Comparison of ENCODE assay signal across 7 mouse cellular contexts in genomic region chr8:105470681-105471313, GRCm38 (mm10). TPM values are rescaled to one million over a fixed set of nuclear protein-coding genes. Genes with fewer than 3 reads are reported as not detected.
A peak's percentile ranks its signal among the peaks of the same experiment; 100 is the strongest.
DNase-seq lines count a peak whose midpoint lies in the region; ATAC-seq and TF ChIP-seq lines count a peak whose summit lies in the region.

No protein-coding gene starts in this region.

- TF ChIP-seq POLR2A in testis, adult 2 months (IDR thresholded peaks at IDR 0.05; ENCODE audit: control insufficient read depth, low read depth, low read length) = no peak

- H3K9me3 ChIP-seq in forebrain, embryonic 16.5 days (ENCODE audit: control insufficient read depth, low read length) = no peaks in the 10 kb centered on the region
- no peaks in the 10 kb centered on the region for H3K9me3 ChIP-seq in liver, embryonic 15.5 days (replicated peaks)

- peaks cover 2% of the 10 kb centered on the region; the same call in 1 of the 2 replicates for H3K36me3 ChIP-seq in testis, adult 2 months (ENCODE audit: control insufficient read depth, insufficient read depth, low read length)
- no peaks in the 10 kb centered on the region for H3K36me3 ChIP-seq in forebrain, embryonic 16.5 days (ENCODE audit: control insufficient read depth, insufficient read depth)
- no peaks in the 10 kb centered on the region for H3K36me3 ChIP-seq in liver, embryonic 15.5 days (replicated peaks)

- peak overlapping the region; percentile 76 for H3K4me3 ChIP-seq in testis, adult 2 months (ENCODE audit: control insufficient read depth, low read depth, low read length)
- H3K4me3 ChIP-seq in forebrain, embryonic 16.5 days (replicated peaks; ENCODE audit: low read length) = peak overlapping the region; percentile 43
- peak overlapping the region; percentile 29 for H3K4me3 ChIP-seq in liver, embryonic 15.5 days (replicated peaks)

- H3K4me2 ChIP-seq in forebrain, embryonic 16.5 days (ENCODE audit: low read length) = peak overlapping the region; percentile 62
- H3K4me2 ChIP-seq in liver, embryonic 15.5 days = peak overlapping the region; percentile 55

- H3K9ac ChIP-seq in forebrain, embryonic 16.5 days (replicated peaks; ENCODE audit: low read depth, low read length) = peak overlapping the region; percentile 49
- no peak overlapping the region for H3K9ac ChIP-seq in liver, embryonic 15.5 days

- peaks cover 37% of the 10 kb centered on the region for H3K4me1 ChIP-seq in testis, adult 2 months (ENCODE audit: control insufficient read depth, insufficient read depth, low read length)
- H3K4me1 ChIP-seq in forebrain, embryonic 16.5 days (replicated peaks; ENCODE audit: control insufficient read depth, insufficient read depth, low read length) = peaks cover 55% of the 10 kb centered on the region
- H3K4me1 ChIP-seq in liver, embryonic 15.5 days (replicated peaks) = peaks cover 54% of the 10 kb centered on the region

- ATAC-seq in forebrain, embryonic 16.5 days = no peak; the same call in 1 of the 2 replicates
- peak; percentile 22 for ATAC-seq in liver, embryonic 15.5 days (ENCODE audit: insufficient read depth)

- intact Hi-C loops in left cerebral cortex, postnatal 10 days (cut with DNase I) = no loop called here

- H3K27me3 ChIP-seq in testis, adult 2 months (ENCODE audit: control insufficient read depth, insufficient read depth, low read length) = no peaks in the 10 kb centered on the region
- no peaks in the 10 kb centered on the region for H3K27me3 ChIP-seq in forebrain, embryonic 16.5 days (replicated peaks; ENCODE audit: control insufficient read depth, insufficient read depth, low read length)
- peaks cover 93% of the 10 kb centered on the region for H3K27me3 ChIP-seq in liver, embryonic 15.5 days

- no peak for TF ChIP-seq CTCF in testis, adult 2 months (IDR thresholded peaks at IDR 0.05; ENCODE audit: control insufficient read depth, insufficient read depth, insufficient replicate concordance, low read depth, low read length)

- no peak for DNase-seq in testis, postnatal 14 days (ENCODE audit: low spot score)
- no peak for DNase-seq in retina, embryonic 14.5 days (ENCODE audit: low spot score)
- no peak for DNase-seq in right cerebral cortex, postnatal 14 days
- no peak for DNase-seq in left cerebral cortex, postnatal 10 days (ENCODE audit: extremely low spot score in 1 of 2, low spot score in 2 of 2)

- H3K27ac ChIP-seq in testis, adult 2 months (ENCODE audit: control insufficient read depth, insufficient read depth, low read depth, low read length) = peak overlapping the region; percentile 27; the same call in 1 of the 2 replicates
- H3K27ac ChIP-seq in forebrain, embryonic 16.5 days (ENCODE audit: low read length) = 0 out of 2 replicates have a peak overlapping the region, but pooled peaks have one; percentile 31
- H3K27ac ChIP-seq in liver, embryonic 15.5 days (replicated peaks) = no peak overlapping the region

- whole genome bisulfite sequencing in forebrain, embryonic 16.5 days = 19% methylated on average over 11 of the region's 11 CpGs
- WGBS in liver, embryonic 15.5 days (ENCODE audit: insufficient replicate concordance) = 20% methylated on average over 11 of the region's 11 CpGs

RNA-seq across cellular contexts. Expression of gene Tppp3, which starts 0.5 kb away (rescaled TPM):
- polyA plus RNA-seq in testis, adult 2 months (2012; rRNA removed) = 21.5 and 23.4 TPM in 2 replicates
- polyA plus RNA-seq in forebrain, embryonic 16.5 days (2015; fragmentation: Nextera tagmentation; extraction: Ambion mirVana) = 28.9 and 56.5 TPM in 2 replicates
- polyA plus RNA-seq in liver, embryonic 15.5 days (2015; fragmentation: Nextera tagmentation; extraction: Ambion mirVana) = 3.1 and 4.8 TPM in 2 replicates
- total RNA-seq in left cerebral cortex, postnatal 10 days (2021) = 10 to 100 TPM; 75.5 to 88.7 TPM

RNA-seq across cellular contexts. Expression of gene Zdhhc1, which starts 25.9 kb away (rescaled TPM):
- 45.4 and 50.1 TPM in 2 replicates for polyA plus RNA-seq in testis, adult 2 months (2012; rRNA removed)
- polyA plus RNA-seq in forebrain, embryonic 16.5 days (2015; fragmentation: Nextera tagmentation; extraction: Ambion mirVana) = 26.3 and 33.3 TPM in 2 replicates
- polyA plus RNA-seq in liver, embryonic 15.5 days (2015; fragmentation: Nextera tagmentation; extraction: Ambion mirVana) = 1.9 and 2.3 TPM in 2 replicates
- total RNA-seq in left cerebral cortex, postnatal 10 days (2021) = 10 to 100 TPM; 21.6 to 21.8 TPM

RNA-seq across cellular contexts. Expression of gene Hsd11b2, which starts 47.8 kb away (rescaled TPM):
- polyA plus RNA-seq in testis, adult 2 months (2012; rRNA removed) = 0.19 and 0.41 TPM in 2 replicates
- 0.35 and 0.48 TPM in 2 replicates for polyA plus RNA-seq in forebrain, embryonic 16.5 days (2015; fragmentation: Nextera tagmentation; extraction: Ambion mirVana)
- polyA plus RNA-seq in liver, embryonic 15.5 days (2015; fragmentation: Nextera tagmentation; extraction: Ambion mirVana) = 0.40 and 0.58 TPM in 2 replicates
- not detected for total RNA-seq in left cerebral cortex, postnatal 10 days (2021)

RNA-seq across cellular contexts. Expression of gene Lrrc36, which starts 57.4 kb away (rescaled TPM):
- polyA plus RNA-seq in testis, adult 2 months (2012; rRNA removed) = 75.6 and 79.0 TPM in 2 replicates
- 0.37 and 0.80 TPM in 2 replicates for polyA plus RNA-seq in forebrain, embryonic 16.5 days (2015; fragmentation: Nextera tagmentation; extraction: Ambion mirVana)
- 0.12 and 0.13 TPM in 2 replicates for polyA plus RNA-seq in liver, embryonic 15.5 days (2015; fragmentation: Nextera tagmentation; extraction: Ambion mirVana)
- under 1 TPM; 0.32 to 0.79 TPM for total RNA-seq in left cerebral cortex, postnatal 10 days (2021)

RNA-seq across cellular contexts. Expression of gene Kctd19, which starts 57.5 kb away (rescaled TPM):
- polyA plus RNA-seq in testis, adult 2 months (2012; rRNA removed) = 174 and 187 TPM in 2 replicates
- polyA plus RNA-seq in forebrain, embryonic 16.5 days (2015; fragmentation: Nextera tagmentation; extraction: Ambion mirVana) = not detected in 2 replicates
- polyA plus RNA-seq in liver, embryonic 15.5 days (2015; fragmentation: Nextera tagmentation; extraction: Ambion mirVana) = not detected in 2 replicates
- not detected for total RNA-seq in left cerebral cortex, postnatal 10 days (2021)
